Comparison of ENCODE assay signal across 20 mouse cellular contexts in genomic region chr6:119118371-119118770, GRCm38 (mm10). TPM values are rescaled to one million over a fixed set of nuclear protein-coding genes. Genes with fewer than 3 reads are reported as not detected.
DNase-seq lines count a peak whose midpoint lies in the region; ATAC-seq and TF ChIP-seq lines count a peak whose summit lies in the region.
"Had no signal": no experiment of that assay in that cellular context is flagged by ENCODE, and none has a peak within 500 bp of the region (broad histone marks: within the 10 kb centered on the region; RNA-seq: fewer than 3 reads in every experiment).

No protein-coding gene starts in this region.

- ATAC-seq in forebrain, postnatal 0 days: no peak
- no peak for ATAC-seq in forebrain, embryonic 13.5 days
- ATAC-seq in liver, embryonic 14.5 days (ENCODE audit: insufficient read depth): no peak
- ATAC-seq in liver, embryonic 11.5 days (replicated peaks; ENCODE audit: low FRiP score): no peak
- ATAC-seq: inflammation-experienced regulatory T-cells, adult 6 months had no signal

- H3K9ac ChIP-seq in forebrain, postnatal 0 days: no peak overlapping the region
- H3K9ac ChIP-seq in forebrain, embryonic 13.5 days: no peak overlapping the region
- H3K9ac ChIP-seq in liver, embryonic 14.5 days (replicated peaks): no peak overlapping the region
- H3K9ac ChIP-seq in liver, embryonic 11.5 days (ENCODE audit: low read depth, low read length): no peak overlapping the region
- H3K9ac ChIP-seq: forebrain, embryonic 12.5 days; limb, embryonic 12.5 days had no signal

- H3K4me2 ChIP-seq in forebrain, postnatal 0 days (ENCODE audit: low read depth): no peak overlapping the region
- H3K4me2 ChIP-seq in forebrain, embryonic 13.5 days: no peak overlapping the region
- H3K4me2 ChIP-seq in liver, embryonic 14.5 days (ENCODE audit: low read depth): no peak overlapping the region
- H3K4me2 ChIP-seq in liver, embryonic 11.5 days: no peak overlapping the region
- H3K4me2 ChIP-seq: forebrain, embryonic 12.5 days; limb, embryonic 12.5 days had no signal

- TF ChIP-seq EP300 in liver, embryonic 14.5 days (IDR thresholded peaks at IDR 0.05; ENCODE audit: low read depth): no peak

- TF ChIP-seq CTCF in forebrain, postnatal 0 days (IDR thresholded peaks at IDR 0.05; ENCODE audit: low read depth): 0 out of 2 replicates have a peak, but pooled peaks have one; percentile 2
- TF ChIP-seq CTCF in liver, embryonic 14.5 days (IDR thresholded peaks at IDR 0.05; ENCODE audit: low read depth): peak; percentile 39

- no peaks in the 10 kb centered on the region for H3K36me3 ChIP-seq in forebrain, postnatal 0 days (ENCODE audit: insufficient read depth)
- H3K36me3 ChIP-seq in forebrain, embryonic 13.5 days (ENCODE audit: poor library complexity, severe bottlenecking): no peaks in the 10 kb centered on the region
- no peaks in the 10 kb centered on the region for H3K36me3 ChIP-seq in liver, embryonic 14.5 days (replicated peaks; ENCODE audit: control insufficient read depth, insufficient read depth, low read depth)
- no peaks in the 10 kb centered on the region for H3K36me3 ChIP-seq in liver, embryonic 11.5 days (ENCODE audit: control insufficient read depth, insufficient read depth, low read length)
- H3K36me3 ChIP-seq: forebrain, embryonic 12.5 days; hindbrain, embryonic 10.5 days; limb, embryonic 12.5 days; midbrain, embryonic 10.5 days had no signal

- DNase-seq in forebrain, postnatal 0 days: no peak
- DNase-seq in liver, embryonic 14.5 days (ENCODE audit: low read depth in 3 of 3, low spot score in 3 of 3): no peak
- DNase-seq in liver, embryonic 11.5 days (ENCODE audit: low spot score): no peak
- peak; percentile 69 for DNase-seq in ES-CJ7 (ENCODE audit: low read depth, low spot score)
- DNase-seq in induced T-regulatory cell, adult 2 months (ENCODE audit: low read depth): peak; percentile 32
- DNase-seq in spleen, postnatal 14 days (ENCODE audit: low spot score in 2 of 2): no peak
- DNase-seq in adrenal gland, postnatal 36 days: no peak
- DNase-seq: cerebellum, adult 9-11 months; gastrocnemius, postnatal 36 days; kidney, adult 9 months; kidney, postnatal 25 days; lung, postnatal 4 days; retina, postnatal 1 day; thymus, postnatal 14 days had no signal

- no peak overlapping the region for H3K4me3 ChIP-seq in forebrain, postnatal 0 days (ENCODE audit: low read depth, low read length)
- no peak overlapping the region for H3K4me3 ChIP-seq in forebrain, embryonic 13.5 days
- H3K4me3 ChIP-seq in liver, embryonic 14.5 days (ENCODE audit: insufficient read depth in 1 of 2, low read depth in 2 of 2, low read length in 2 of 2): no peak overlapping the region
- H3K4me3 ChIP-seq in liver, embryonic 11.5 days (ENCODE audit: low read depth, low read length): no peak overlapping the region
- H3K4me3 ChIP-seq: forebrain, embryonic 12.5 days; hindbrain, embryonic 10.5 days; limb, embryonic 12.5 days; midbrain, embryonic 10.5 days had no signal

- H3K4me1 ChIP-seq in forebrain, postnatal 0 days (ENCODE audit: insufficient read depth): no peaks in the 10 kb centered on the region
- no peaks in the 10 kb centered on the region for H3K4me1 ChIP-seq in forebrain, embryonic 13.5 days
- no peaks in the 10 kb centered on the region for H3K4me1 ChIP-seq in liver, embryonic 14.5 days (replicated peaks; ENCODE audit: control insufficient read depth in 2 of 2, insufficient read depth in 2 of 2, low read length in 1 of 2)
- H3K4me1 ChIP-seq in liver, embryonic 11.5 days (replicated peaks; ENCODE audit: control insufficient read depth, insufficient read depth, low read length): no peaks in the 10 kb centered on the region
- H3K4me1 ChIP-seq: forebrain, embryonic 12.5 days; hindbrain, embryonic 10.5 days; midbrain, embryonic 10.5 days had no signal

- no peaks in the 10 kb centered on the region for H3K27me3 ChIP-seq in forebrain, postnatal 0 days (ENCODE audit: insufficient read depth, low read length)
- H3K27me3 ChIP-seq in forebrain, embryonic 13.5 days: no peaks in the 10 kb centered on the region
- no peaks in the 10 kb centered on the region for H3K27me3 ChIP-seq in liver, embryonic 14.5 days (ENCODE audit: control insufficient read depth, insufficient read depth, low read length)
- H3K27me3 ChIP-seq in liver, embryonic 11.5 days (replicated peaks; ENCODE audit: control insufficient read depth, insufficient read depth, low read length): no peaks in the 10 kb centered on the region; the same call in 1 of the 2 replicates
- H3K27me3 ChIP-seq: forebrain, embryonic 12.5 days; limb, embryonic 12.5 days had no signal

- H3K27ac ChIP-seq in forebrain, postnatal 0 days (ENCODE audit: low read depth, low read length): no peak overlapping the region
- H3K27ac ChIP-seq in forebrain, embryonic 13.5 days: no peak overlapping the region
- H3K27ac ChIP-seq in liver, embryonic 14.5 days: no peak overlapping the region
- H3K27ac ChIP-seq in liver, embryonic 11.5 days (ENCODE audit: low read depth, low read length): no peak overlapping the region
- H3K27ac ChIP-seq: forebrain, embryonic 12.5 days; hindbrain, embryonic 10.5 days; limb, embryonic 12.5 days; midbrain, embryonic 10.5 days had no signal

- WGBS in forebrain, postnatal 0 days: 62% methylated on average over 4 of the region's 4 CpGs
- 70% methylated on average over 4 of the region's 4 CpGs for WGBS in forebrain, embryonic 13.5 days
- 46% methylated on average over 4 of the region's 4 CpGs for WGBS in liver, embryonic 14.5 days (ENCODE audit: insufficient replicate concordance)
- WGBS in liver, embryonic 11.5 days: 52% methylated on average over 4 of the region's 4 CpGs

- H3K9me3 ChIP-seq in forebrain, postnatal 0 days (ENCODE audit: low read length): no peaks in the 10 kb centered on the region
- H3K9me3 ChIP-seq in forebrain, embryonic 13.5 days (replicated peaks): no peaks in the 10 kb centered on the region
- no peaks in the 10 kb centered on the region for H3K9me3 ChIP-seq in liver, embryonic 14.5 days (ENCODE audit: control insufficient read depth, low read length)
- H3K9me3 ChIP-seq in liver, embryonic 11.5 days (ENCODE audit: control insufficient read depth, low read length): no peaks in the 10 kb centered on the region
- H3K9me3 ChIP-seq: forebrain, embryonic 12.5 days; hindbrain, embryonic 10.5 days; limb, embryonic 12.5 days; midbrain, embryonic 10.5 days had no signal

RNA-seq across cellular contexts. Expression of gene Dcp1b, which starts 56.7 kb away (rescaled TPM):
- 24.0 and 29.6 TPM in 2 replicates for total RNA-seq in forebrain, postnatal 0 days (2014; rRNA removed)
- 12.3 and 12.5 TPM in 2 replicates for polyA plus RNA-seq in forebrain, postnatal 0 days (2015; fragmentation: Nextera tagmentation; extraction: Ambion mirVana)
- 12.7 and 13.1 TPM in 2 replicates for polyA plus RNA-seq in forebrain, embryonic 13.5 days (2015; fragmentation: Nextera tagmentation; extraction: Ambion mirVana)
- 4.9 and 5.3 TPM in 2 replicates for polyA plus RNA-seq in liver, embryonic 14.5 days (2012; rRNA removed)
- polyA plus RNA-seq in liver, embryonic 14.5 days (2014; fragmentation: Nextera tagmentation; extraction: Ambion mirVana): 2.9 TPM in 2 replicates
- 6.6 and 7.8 TPM in 2 replicates for polyA plus RNA-seq in liver, embryonic 11.5 days (2014; fragmentation: Nextera tagmentation; extraction: Ambion mirVana)
- 10 to 100 TPM; 12.1 to 13.4 TPM for total RNA-seq in adrenal gland, postnatal 36 days (2021)

Comparison
In these comparisons a context has a peak if more than half of its experiments do, and no peak if none do; other contexts are left out.
1. DNase-seq: peak in ES-CJ7 (single experiment) and induced T-regulatory cell, adult 2 months (single experiment); none in forebrain, postnatal 0 days (single experiment), liver, embryonic 14.5 days (0 of 3), liver, embryonic 11.5 days (single experiment), spleen, postnatal 14 days (0 of 2) and adrenal gland, postnatal 36 days (0 of 2).